Mouse (Mus musculus): Measurements from ENCODE around the gene Exoc4. TPM values are rescaled to one million over a fixed set of nuclear protein-coding genes. Genes with fewer than 3 reads are reported as not detected.

Exoc4 gene
- polyA plus RNA-seq, 1 experiment, result 3.3 TPM

GRCm38 (mm10) chr6:33732214-33732613 is 483.3 kb downstream of the Exoc4 start:
- Histone ChIP-seq H3K27ac (ENCODE audit: insufficient read depth, low read depth, low read length) (no peak overlapping the region), H3K4me3 (ENCODE audit: low read depth, low read length) (no peak overlapping the region), H3K36me3 (ENCODE audit: control insufficient read depth, insufficient read depth, low read length) (no peaks in the 10 kb centered on the region), H3K27me3 (ENCODE audit: control insufficient read depth, insufficient read depth, low read length) (no peaks in the 10 kb centered on the region), H3K4me1 (ENCODE audit: control insufficient read depth, insufficient read depth, insufficient read length, low read length) (no peaks in the 10 kb centered on the region)
- WGBS, result 81% methylated on average over 2 of the region's 2 CpGs
- TF ChIP-seq CTCF (IDR thresholded peaks at IDR 0.05; ENCODE audit: extremely low read depth, insufficient read length, insufficient replicate concordance, low read depth, low read length), result no peak
- TF ChIP-seq POLR2A (IDR thresholded peaks at IDR 0.05; ENCODE audit: low read depth, low read length), result no peak

GRCm38 (mm10) chr6:33733602-33734001 is 484.7 kb downstream of the Exoc4 start:
- TF ChIP-seq CTCF (IDR thresholded peaks at IDR 0.05; ENCODE audit: extremely low read depth, insufficient read length, insufficient replicate concordance, low read depth, low read length), result no peak
- no peak for TF ChIP-seq POLR2A (IDR thresholded peaks at IDR 0.05; ENCODE audit: low read depth, low read length)
- no peaks in the 10 kb centered on the region for H3K4me1 ChIP-seq (ENCODE audit: control insufficient read depth, insufficient read depth, insufficient read length, low read length)
- no peak overlapping the region for H3K27ac ChIP-seq (ENCODE audit: insufficient read depth, low read depth, low read length)
- no peaks in the 10 kb centered on the region for H3K36me3 ChIP-seq (ENCODE audit: control insufficient read depth, insufficient read depth, low read length)
- H3K4me3 ChIP-seq (ENCODE audit: low read depth, low read length), result no peak overlapping the region
- no peaks in the 10 kb centered on the region for H3K27me3 ChIP-seq (ENCODE audit: control insufficient read depth, insufficient read depth, low read length)

GRCm38 (mm10) chr6:33734032-33734431 is 485.1 kb downstream of the Exoc4 start:
- no peaks in the 10 kb centered on the region for H3K36me3 ChIP-seq (ENCODE audit: control insufficient read depth, insufficient read depth, low read length)
- H3K27ac ChIP-seq (ENCODE audit: insufficient read depth, low read depth, low read length), result no peak overlapping the region
- H3K4me1 ChIP-seq (ENCODE audit: control insufficient read depth, insufficient read depth, insufficient read length, low read length), result no peaks in the 10 kb centered on the region
- WGBS, result 86% methylated on average over 3 of the region's 3 CpGs
- no peaks in the 10 kb centered on the region for H3K27me3 ChIP-seq (ENCODE audit: control insufficient read depth, insufficient read depth, low read length)
- no peak for TF ChIP-seq POLR2A (IDR thresholded peaks at IDR 0.05; ENCODE audit: low read depth, low read length)
- TF ChIP-seq CTCF (IDR thresholded peaks at IDR 0.05; ENCODE audit: extremely low read depth, insufficient read length, insufficient replicate concordance, low read depth, low read length), result no peak
- no peak overlapping the region for H3K4me3 ChIP-seq (ENCODE audit: low read depth, low read length)

GRCm38 (mm10) chr6:33738857-33739291 is 490.0 kb downstream of the Exoc4 start:
- TF ChIP-seq POLR2A (IDR thresholded peaks at IDR 0.05; ENCODE audit: low read depth, low read length) (no peak), CTCF (IDR thresholded peaks at IDR 0.05; ENCODE audit: extremely low read depth, insufficient read length, insufficient replicate concordance, low read depth, low read length) (no peak)
- Histone ChIP-seq H3K27me3 (ENCODE audit: control insufficient read depth, insufficient read depth, low read length) (no peaks in the 10 kb centered on the region), H3K4me1 (ENCODE audit: control insufficient read depth, insufficient read depth, insufficient read length, low read length) (no peaks in the 10 kb centered on the region), H3K36me3 (ENCODE audit: control insufficient read depth, insufficient read depth, low read length) (no peaks in the 10 kb centered on the region), H3K4me3 (ENCODE audit: low read depth, low read length) (no peak overlapping the region), H3K27ac (ENCODE audit: insufficient read depth, low read depth, low read length) (no peak overlapping the region)
- 66% methylated on average over 3 of the region's 3 CpGs for WGBS

- no peaks in the 10 kb centered on the region for H3K27me3 ChIP-seq (ENCODE audit: control insufficient read depth, insufficient read depth, low read length)
- TF ChIP-seq CTCF (IDR thresholded peaks at IDR 0.05; ENCODE audit: extremely low read depth, insufficient read length, insufficient replicate concordance, low read depth, low read length), result no peak
- no peak for TF ChIP-seq POLR2A (IDR thresholded peaks at IDR 0.05; ENCODE audit: low read depth, low read length)
- H3K4me1 ChIP-seq (ENCODE audit: control insufficient read depth, insufficient read depth, insufficient read length, low read length), result no peaks in the 10 kb centered on the region
- 87% methylated on average over 4 of the region's 4 CpGs for WGBS
- H3K27ac ChIP-seq (ENCODE audit: insufficient read depth, low read depth, low read length), result no peak overlapping the region
- no peaks in the 10 kb centered on the region for H3K36me3 ChIP-seq (ENCODE audit: control insufficient read depth, insufficient read depth, low read length)
- H3K4me3 ChIP-seq (ENCODE audit: low read depth, low read length), result no peak overlapping the region
Observed at GRCm38 (mm10) chr6:33739304-33739703, 490.4 kb downstream of the Exoc4 start.

- Histone ChIP-seq H3K27me3 (ENCODE audit: control insufficient read depth, insufficient read depth, low read length) (no peaks in the 10 kb centered on the region), H3K36me3 (ENCODE audit: control insufficient read depth, insufficient read depth, low read length) (no peaks in the 10 kb centered on the region), H3K4me1 (ENCODE audit: control insufficient read depth, insufficient read depth, insufficient read length, low read length) (no peaks in the 10 kb centered on the region), H3K27ac (ENCODE audit: insufficient read depth, low read depth, low read length) (no peak overlapping the region), H3K4me3 (ENCODE audit: low read depth, low read length) (no peak overlapping the region)
- TF ChIP-seq CTCF (IDR thresholded peaks at IDR 0.05; ENCODE audit: extremely low read depth, insufficient read length, insufficient replicate concordance, low read depth, low read length) (no peak), POLR2A (IDR thresholded peaks at IDR 0.05; ENCODE audit: low read depth, low read length) (no peak)
- 91% methylated on average over 5 of the region's 5 CpGs for WGBS
Observed at GRCm38 (mm10) chr6:33755976-33756375, 507.1 kb downstream of the Exoc4 start.

DNA sequence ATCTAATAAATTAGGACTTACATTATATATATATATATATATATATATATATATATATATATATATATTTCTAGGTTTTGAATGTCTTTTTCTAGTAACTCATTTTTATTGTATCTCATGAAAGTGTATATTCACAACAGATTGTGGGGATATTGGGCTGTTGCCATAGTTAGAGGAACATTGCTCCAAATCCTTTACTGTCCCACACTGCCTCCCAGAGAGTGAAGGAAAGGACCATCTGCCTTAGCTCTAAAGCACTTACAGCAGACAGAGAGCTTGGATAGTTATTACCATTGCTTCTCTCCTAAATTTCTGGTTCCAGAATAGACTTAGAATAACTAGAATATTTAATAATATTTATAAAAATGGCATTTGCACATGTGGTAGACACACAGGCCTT is 512.7 kb downstream of the Exoc4 start:
- TF ChIP-seq POLR2A (IDR thresholded peaks at IDR 0.05; ENCODE audit: low read depth, low read length) (no peak), CTCF (IDR thresholded peaks at IDR 0.05; ENCODE audit: extremely low read depth, insufficient read length, insufficient replicate concordance, low read depth, low read length) (no peak)
- no peaks in the 10 kb centered on the region for H3K36me3 ChIP-seq (ENCODE audit: control insufficient read depth, insufficient read depth, low read length)
- no peak overlapping the region for H3K4me3 ChIP-seq (ENCODE audit: low read depth, low read length)
- no peaks in the 10 kb centered on the region for H3K4me1 ChIP-seq (ENCODE audit: control insufficient read depth, insufficient read depth, insufficient read length, low read length)
- no peak overlapping the region for H3K27ac ChIP-seq (ENCODE audit: insufficient read depth, low read depth, low read length)
- no peaks in the 10 kb centered on the region for H3K27me3 ChIP-seq (ENCODE audit: control insufficient read depth, insufficient read depth, low read length)

DNA sequence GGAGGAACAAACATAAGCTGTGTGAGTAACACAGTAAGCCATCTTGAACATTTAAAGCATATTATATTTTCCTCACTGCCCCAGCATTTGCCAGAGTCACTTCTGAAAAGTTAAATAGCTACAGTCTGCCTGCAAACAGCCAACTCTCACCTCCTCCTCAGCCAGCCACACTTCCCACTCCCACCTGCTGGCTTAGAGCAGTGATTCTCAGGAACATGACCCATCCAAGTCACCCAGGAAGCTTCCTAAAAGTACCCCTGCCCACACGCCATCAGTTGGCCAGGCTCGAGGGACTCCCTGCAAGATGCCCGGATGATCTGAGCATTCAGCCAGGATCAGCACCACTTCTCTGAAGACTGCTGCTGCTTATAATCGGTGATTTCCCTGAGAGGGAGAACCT is 514.4 kb downstream of the Exoc4 start:
- no peak overlapping the region for H3K4me3 ChIP-seq (ENCODE audit: low read depth, low read length)
- H3K4me1 ChIP-seq (ENCODE audit: control insufficient read depth, insufficient read depth, insufficient read length, low read length), result no peaks in the 10 kb centered on the region
- no peak overlapping the region for H3K27ac ChIP-seq (ENCODE audit: insufficient read depth, low read depth, low read length)
- WGBS, result 89% methylated on average over 4 of the region's 4 CpGs
- H3K27me3 ChIP-seq (ENCODE audit: control insufficient read depth, insufficient read depth, low read length), result no peaks in the 10 kb centered on the region
- no peaks in the 10 kb centered on the region for H3K36me3 ChIP-seq (ENCODE audit: control insufficient read depth, insufficient read depth, low read length)
- no peak for TF ChIP-seq CTCF (IDR thresholded peaks at IDR 0.05; ENCODE audit: extremely low read depth, insufficient read length, insufficient replicate concordance, low read depth, low read length)
- TF ChIP-seq POLR2A (IDR thresholded peaks at IDR 0.05; ENCODE audit: low read depth, low read length), result no peak

Measured in small intestine, adult 2 months (tissue).